Mouse (Mus musculus) A20 (cell line): ENCODE data around the gene Eps8l1.
A peak's percentile ranks its signal among the peaks of the same experiment; 100 is the strongest.

Experiments
- DNase-seq: peaks from one replicate; pipeline ENCODE4 v3.0.0-alpha.2; 2011; ENCODE audit warnings: low read depth, low spot score

The Eps8l1 gene

DNA sequence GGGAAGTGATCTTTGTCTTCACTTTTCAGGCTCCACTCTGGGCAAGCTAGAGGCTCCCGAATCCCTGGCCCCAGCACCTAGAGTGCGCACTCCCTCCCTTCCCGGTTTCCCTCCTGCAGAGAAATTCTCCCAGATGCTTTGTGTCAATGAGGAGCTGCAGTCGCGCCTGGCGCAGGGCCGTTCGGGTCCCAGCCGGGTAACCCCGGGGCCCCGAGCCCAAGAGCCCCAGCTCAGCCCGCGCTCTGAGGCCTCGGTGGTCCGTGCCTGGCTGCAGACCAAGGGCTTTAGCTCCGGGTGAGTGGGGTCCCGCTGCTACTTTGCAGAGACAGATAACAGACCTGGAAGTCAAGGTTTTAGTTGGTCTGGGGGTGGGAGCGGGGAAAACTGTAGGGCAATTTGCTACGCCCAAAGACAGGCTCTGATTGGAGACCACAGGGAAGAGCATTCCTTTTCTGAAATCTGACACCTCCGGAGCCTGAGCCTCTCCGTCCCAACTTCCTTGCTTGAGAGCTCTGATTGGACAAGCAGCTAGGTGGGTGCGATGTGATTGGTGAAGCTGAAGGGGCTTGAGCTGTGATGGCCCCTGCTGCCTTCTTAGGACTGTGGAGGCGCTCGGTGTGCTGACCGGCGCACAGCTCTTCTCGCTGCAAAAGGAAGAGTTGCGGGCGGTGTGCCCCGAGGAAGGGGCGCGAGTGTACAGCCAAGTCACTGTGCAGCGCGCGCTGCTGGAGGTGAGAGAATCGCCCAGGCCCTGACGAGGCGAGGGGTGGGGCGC, 17.7 kb downstream of the Eps8l1 start:
- no peak for DNase-seq

- DNase-seq: no peak
Measured at GRCm38 (mm10) chr7:4478796-4479291, 18.4 kb downstream of the Eps8l1 start.

DNA sequence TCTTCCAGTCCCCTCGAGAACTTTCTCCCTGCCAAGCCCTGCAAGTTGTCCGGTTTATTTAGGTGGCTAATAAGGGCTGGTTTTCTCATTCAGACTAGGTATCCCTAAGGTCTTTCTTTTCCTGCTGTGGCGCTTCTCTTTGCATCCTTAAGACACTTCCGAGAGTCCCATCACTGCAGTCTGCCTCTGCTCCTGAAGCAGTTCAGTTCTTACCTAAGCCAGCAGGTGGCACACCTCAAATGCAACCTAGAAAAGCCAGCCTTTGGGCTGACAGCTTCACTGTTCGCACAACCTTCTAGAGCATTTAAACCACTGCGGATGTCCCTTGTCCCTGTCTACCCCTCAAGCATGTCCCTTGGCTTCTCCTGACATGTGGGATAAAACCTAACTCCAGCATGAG, 19.2 kb downstream of the Eps8l1 start:
- peak; percentile 42 for DNase-seq

DNA sequence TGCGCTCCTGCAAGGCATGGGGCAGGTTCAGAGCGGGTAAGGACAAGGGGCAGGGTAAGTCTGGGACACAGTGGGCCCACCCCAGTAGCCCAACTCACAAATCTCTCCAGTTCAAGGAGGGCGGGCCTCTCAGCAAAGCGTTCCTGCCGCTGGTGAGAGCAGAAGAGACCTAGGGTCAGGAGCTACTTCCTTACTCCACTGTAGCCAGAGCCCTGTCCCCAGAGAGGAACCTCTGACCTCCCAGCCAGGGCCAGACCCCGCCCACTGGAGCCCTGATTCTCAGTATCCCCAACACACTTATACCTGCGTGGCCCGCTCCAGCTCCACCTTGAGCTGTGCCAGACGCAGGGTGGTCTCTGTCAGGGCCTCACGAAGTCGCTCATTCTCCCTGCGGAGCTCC, 21.8 kb downstream of the Eps8l1 start:
- DNase-seq: no peak

DNA sequence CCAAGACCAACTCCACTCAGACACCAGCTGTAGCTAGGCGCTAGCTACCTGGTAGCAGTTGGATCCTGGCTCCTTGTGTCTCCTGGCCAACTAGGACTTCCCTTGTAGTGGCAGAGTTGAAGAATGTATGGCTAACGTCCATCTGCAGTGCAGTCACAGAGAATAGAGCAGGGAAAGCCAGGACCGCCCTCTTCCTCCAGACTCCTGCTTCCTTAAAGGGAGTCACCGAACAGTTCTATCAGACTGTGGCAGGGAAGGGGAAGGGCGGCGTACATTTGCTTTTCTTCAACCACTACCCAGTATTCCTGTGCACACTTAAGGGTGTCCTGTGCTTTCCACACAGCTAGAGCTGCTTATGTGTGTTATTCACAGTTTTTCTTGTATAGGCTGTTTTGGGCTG, 30.8 kb downstream of the Eps8l1 start:
- DNase-seq: no peak

- DNase-seq: no peak
Measured at GRCm38 (mm10) chr7:4492284-4493224, 32.1 kb downstream of the Eps8l1 start.

- no peak for DNase-seq
Measured at GRCm38 (mm10) chr7:4493991-4494390, 33.5 kb downstream of the Eps8l1 start.

- no peak for DNase-seq
Measured at GRCm38 (mm10) chr7:4496468-4496867, 36.0 kb downstream of the Eps8l1 start.

DNA sequence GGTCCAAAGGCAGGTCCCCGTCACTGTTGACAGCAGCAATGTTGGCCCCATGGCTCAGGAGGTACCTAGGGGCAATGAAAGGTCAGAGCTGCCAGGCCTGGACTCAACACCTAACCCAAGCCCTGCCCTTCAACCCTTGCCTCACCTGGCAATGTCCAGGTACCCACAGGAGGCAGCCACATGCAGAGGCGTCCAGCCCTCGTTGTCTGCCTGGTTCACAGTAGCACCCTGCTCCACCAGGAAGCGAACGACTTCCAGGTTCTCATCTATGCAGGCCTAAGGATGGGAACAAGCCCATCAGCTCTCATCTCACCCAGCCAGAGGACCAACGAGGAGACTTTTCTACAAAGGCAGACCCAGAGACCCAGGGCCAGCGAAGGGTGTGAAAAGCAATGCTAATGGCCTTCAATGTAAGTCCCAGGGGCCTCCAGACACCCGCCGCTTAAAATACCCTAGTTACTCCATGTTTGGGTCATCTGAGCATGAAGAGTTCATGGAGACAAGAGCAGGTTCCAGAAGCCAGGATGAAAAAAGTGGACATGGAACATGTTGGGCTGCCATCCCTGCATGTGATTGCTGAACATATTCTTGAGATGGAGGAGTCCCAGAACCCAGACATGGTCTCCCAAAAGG, 36.9 kb downstream of the Eps8l1 start:
- no peak for DNase-seq

- no peak for DNase-seq
Measured at GRCm38 (mm10) chr7:4498251-4498650, 37.8 kb downstream of the Eps8l1 start.

DNA sequence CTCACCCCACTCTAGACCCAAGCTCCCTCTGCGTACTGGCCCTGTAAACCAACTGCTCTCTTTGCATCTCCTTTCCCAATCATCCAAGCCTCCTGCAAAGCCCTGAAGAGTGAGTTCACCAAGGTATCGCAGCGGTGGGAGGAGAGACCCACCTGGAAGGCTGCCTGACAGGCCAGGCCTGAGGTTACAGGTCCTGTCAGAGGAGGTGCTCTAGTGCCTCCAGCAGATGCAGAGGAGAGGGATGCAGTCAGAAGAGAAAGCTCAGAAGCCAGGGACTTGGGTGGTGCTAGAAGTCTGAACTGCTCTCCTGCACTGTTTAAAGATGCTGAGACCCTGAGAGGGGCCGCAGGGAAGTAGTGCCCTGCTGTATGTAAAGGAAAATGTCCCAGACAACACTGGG, 38.6 kb downstream of the Eps8l1 start:
- DNase-seq: no peak

DNA sequence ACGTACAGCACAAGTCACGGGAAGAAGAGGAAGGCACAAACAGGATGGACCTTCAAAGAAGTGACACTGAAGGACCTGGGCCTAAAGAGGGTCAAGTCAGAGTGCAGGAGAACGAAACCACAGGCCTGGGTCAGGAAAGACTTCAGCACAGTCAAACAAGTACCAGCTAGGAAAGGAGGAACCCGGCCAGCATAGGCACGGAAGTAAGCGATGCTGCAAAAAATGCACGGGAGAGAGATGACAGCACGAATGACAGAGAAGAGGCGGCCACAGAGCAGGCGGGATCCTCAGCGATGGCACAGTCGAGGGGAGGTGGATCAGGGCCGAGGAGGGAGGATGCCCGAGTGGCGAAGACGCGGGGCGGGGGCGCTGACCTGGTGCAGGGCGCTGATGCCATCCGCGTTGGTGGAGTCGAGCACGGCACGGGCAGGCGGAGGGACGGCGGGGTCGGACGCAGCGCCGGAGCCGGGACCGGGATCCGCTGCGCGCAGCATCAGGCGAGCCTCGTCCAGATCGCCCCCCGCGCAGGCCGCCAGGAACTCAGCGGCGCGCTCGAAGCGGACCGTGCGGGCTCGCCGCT, 40.5 kb downstream of the Eps8l1 start:
- DNase-seq: peak; percentile 65

- peak; percentile 96 for DNase-seq
Measured at GRCm38 (mm10) chr7:4501558-4502397, 41.3 kb downstream of the Eps8l1 start, which contains the start of gene Ppp1r12c. Ppp1r12c (minus strand) TSS chr7:4501680.

GRCm38 (mm10) chr7:4502421-4503090, 42.1 kb downstream of the Eps8l1 start:
- peak; percentile 70 for DNase-seq

GRCm38 (mm10) chr7:4503100-4503499, 42.6 kb downstream of the Eps8l1 start:
- DNase-seq: no peak

DNA sequence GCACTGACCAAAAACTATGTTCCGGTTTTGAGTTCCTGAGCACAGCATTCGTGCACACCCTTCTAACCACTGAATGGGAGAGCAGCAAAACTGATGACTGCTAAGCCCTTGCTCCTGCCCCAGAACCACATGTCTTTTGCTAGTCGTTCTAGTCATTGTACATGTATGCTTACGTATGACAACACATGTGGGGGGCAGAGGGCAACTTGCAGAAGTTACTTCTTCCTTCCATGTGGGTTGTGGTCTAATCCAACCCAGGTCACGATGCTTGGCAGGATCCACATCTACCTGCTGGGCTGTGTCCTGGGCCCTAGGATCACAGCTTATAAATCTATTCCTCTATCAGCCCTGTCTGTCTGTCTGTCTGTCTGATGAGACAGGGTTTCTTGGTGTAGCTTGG, 43.4 kb downstream of the Eps8l1 start:
- no peak for DNase-seq

DNA sequence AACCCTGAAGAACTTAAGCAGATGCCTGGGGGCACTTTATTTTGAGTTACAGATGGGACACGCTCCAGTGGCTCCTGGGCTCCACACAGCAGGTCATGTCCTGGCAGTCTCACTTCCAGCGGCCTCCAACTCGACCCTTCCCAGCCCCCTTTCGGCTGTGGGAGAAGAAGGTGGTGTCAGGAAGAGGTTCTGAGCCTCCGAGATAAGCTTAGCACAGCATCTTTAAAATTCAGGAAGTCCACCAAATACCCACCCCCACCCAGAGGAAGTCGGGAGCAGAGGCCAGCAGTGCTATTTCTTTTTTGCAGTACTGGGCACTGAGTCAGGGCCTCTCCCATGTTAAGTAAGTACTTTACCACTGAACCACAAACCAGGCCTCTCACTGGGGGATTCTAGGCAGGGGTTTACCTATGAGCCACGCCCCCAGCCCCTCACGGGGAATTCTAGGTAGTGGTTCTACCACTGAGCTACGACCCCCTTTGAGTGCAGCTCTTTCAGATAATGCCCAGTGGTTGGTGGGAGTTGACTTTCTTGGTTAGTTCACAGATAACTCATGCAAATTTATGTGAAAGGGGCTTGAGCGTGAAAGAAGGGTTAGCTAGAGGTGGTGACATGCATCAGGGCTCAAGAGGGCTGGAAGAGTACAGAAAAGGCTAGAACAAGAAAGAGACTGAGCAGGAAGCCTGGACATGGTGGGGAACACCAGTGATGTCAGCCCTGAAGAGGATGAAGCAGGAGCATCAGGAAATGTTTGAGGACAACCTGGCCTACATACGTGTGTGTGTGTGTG, 44.4 kb downstream of the Eps8l1 start:
- DNase-seq: peak; percentile 35

GRCm38 (mm10) chr7:4507220-4507619, 46.7 kb downstream of the Eps8l1 start:
- no peak for DNase-seq

DNA sequence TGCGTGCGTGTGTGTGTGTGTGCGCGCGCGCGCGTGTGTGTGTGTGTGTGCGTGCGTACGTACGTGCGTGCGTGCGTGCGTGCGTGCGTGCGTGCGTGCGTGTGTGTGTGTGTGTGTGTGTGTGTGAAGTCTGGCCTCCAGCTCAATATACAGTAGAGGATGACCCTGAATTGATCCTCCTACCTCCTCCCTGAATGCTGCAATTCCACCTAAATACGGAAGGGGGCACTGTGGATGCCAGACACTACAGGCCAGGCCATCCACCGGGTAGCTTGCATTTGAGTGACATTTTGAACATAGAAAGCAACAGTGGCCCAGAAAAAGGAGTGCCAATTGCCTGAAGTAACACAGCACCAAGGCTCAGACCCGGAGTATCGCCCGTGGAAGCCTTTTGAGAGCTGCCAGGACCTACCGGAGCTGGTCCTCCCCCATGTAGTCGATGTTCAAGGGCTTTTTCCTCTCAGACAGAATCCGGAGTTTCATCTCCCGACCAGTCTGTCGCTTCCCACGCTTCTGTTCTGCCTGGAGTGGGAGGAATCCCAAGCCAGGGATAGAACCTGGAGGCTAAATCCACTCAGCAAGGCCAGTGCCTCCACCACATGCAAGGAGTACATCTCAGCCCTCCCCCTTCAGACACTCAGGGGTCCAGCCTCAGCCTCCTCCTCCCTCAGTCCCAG, 47.7 kb downstream of the Eps8l1 start:
- DNase-seq: peak; percentile 49
